Comparison of ENCODE assay signal across 9 mouse cellular contexts in the genomic region with DNA sequence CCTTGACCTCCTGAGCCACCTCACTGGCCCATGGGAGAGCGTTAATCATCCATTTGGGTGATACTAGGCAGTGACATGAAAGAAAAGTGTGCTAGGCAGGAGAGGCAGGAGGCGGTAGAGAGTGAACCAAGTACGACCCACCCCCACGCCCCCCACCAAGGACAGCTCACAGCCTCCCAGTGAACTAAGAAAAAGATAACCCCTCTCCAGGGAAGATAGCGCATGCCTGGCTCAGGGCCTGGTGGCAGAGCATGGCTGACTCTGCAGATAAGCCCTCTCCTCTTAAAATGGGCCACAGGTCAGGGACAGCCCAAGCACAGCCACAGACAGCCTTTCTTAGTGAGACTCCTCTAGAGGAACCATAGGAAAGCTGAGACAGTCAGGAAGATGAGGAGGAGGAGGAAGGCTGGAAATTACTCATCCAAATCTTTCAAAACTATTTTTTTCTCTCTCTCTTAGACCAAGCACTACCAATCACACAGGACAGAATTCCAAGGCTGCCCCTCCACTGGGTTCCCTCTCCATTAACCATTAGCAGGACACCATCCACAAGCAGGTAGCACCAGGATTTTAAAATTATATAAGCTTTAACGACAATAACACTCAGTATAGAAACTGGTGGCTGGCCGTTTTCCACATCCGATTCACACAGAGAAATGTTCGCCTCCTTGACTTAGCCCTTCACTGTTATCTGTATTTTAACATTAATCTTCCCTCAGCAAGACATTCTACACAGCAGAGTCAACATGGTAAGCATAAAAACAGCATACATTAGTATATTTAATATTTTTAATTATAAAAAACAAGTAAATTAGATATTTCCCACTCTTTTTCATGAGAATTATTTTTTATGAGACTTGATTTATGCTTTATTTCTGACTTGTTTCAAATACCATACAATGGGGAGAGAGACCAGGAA. TPM values are rescaled to one million over a fixed set of nuclear protein-coding genes. Genes with fewer than 3 reads are reported as not detected.
DNase-seq lines count a peak whose midpoint lies in the region; ATAC-seq and TF ChIP-seq lines count a peak whose summit lies in the region.
"Had no signal": no experiment of that assay in that cellular context is flagged by ENCODE, and none has a peak within 500 bp of the region (broad histone marks: within the 10 kb centered on the region; RNA-seq: fewer than 3 reads in every experiment).

No protein-coding gene starts in this region.

- no peaks in the 10 kb centered on the region for H3K9me3 ChIP-seq in kidney, embryonic 15.5 days (replicated peaks)
- no peaks in the 10 kb centered on the region for H3K9me3 ChIP-seq in heart, embryonic 14.5 days (ENCODE audit: control insufficient read depth, low read length)
- H3K9me3 ChIP-seq in liver, postnatal 0 days (ENCODE audit: low read length) = no peaks in the 10 kb centered on the region

- TF ChIP-seq EP300 in liver, postnatal 0 days (IDR thresholded peaks at IDR 0.05; ENCODE audit: low read depth) = peak; percentile 74

- no peaks in the 10 kb centered on the region for H3K36me3 ChIP-seq in kidney, embryonic 15.5 days
- H3K36me3 ChIP-seq in heart, embryonic 14.5 days (ENCODE audit: control insufficient read depth, insufficient read depth, low read length) = no peaks in the 10 kb centered on the region
- H3K36me3 ChIP-seq in liver, postnatal 0 days (replicated peaks; ENCODE audit: insufficient read depth, low read length) = no peaks in the 10 kb centered on the region

- no peak overlapping the region for H3K4me3 ChIP-seq in kidney, embryonic 15.5 days (replicated peaks)
- H3K4me3 ChIP-seq in heart, embryonic 14.5 days (ENCODE audit: control insufficient read depth in 1 of 2, insufficient read depth in 1 of 2, low read depth in 1 of 2, low read length in 2 of 2) = no peak overlapping the region
- H3K4me3 ChIP-seq in liver, postnatal 0 days (ENCODE audit: low read depth, low read length) = no peak overlapping the region

- ATAC-seq in kidney, embryonic 15.5 days (replicated peaks; ENCODE audit: low FRiP score) = peak; percentile 64; the same call in 1 of the 2 replicates
- peak; percentile 50 for ATAC-seq in erythroid progenitor cell, adult 5-6 weeks (replicated peaks; ENCODE audit: low FRiP score, poor library complexity, severe bottlenecking)
- ATAC-seq in heart, embryonic 14.5 days (ENCODE audit: insufficient number of reproducible peaks, insufficient read depth, low FRiP score, low read depth) = peak; percentile 73
- ATAC-seq in liver, postnatal 0 days = peak; percentile 32
- no peak for ATAC-seq in granulocyte monocyte progenitor cell, adult 5-6 weeks (replicated peaks; ENCODE audit: poor library complexity, severe bottlenecking)

- no peak overlapping the region for H3K4me2 ChIP-seq in kidney, embryonic 15.5 days
- peak overlapping the region; percentile 48 for H3K4me2 ChIP-seq in heart, embryonic 14.5 days (ENCODE audit: low read length)
- H3K4me2 ChIP-seq in liver, postnatal 0 days (ENCODE audit: low read depth, low read length) = peak overlapping the region; percentile 7; the same call in 1 of the 2 replicates

- H3K27ac ChIP-seq in kidney, embryonic 15.5 days = no peak overlapping the region
- H3K27ac ChIP-seq in heart, embryonic 14.5 days (replicated peaks in 1 of 2; ENCODE audit: control insufficient read depth in 1 of 2, insufficient read depth in 1 of 2, low read depth in 2 of 2, low read length in 2 of 2) = peak overlapping the region; percentile 46 to 49
- peak overlapping the region; percentile 80 for H3K27ac ChIP-seq in liver, postnatal 0 days (ENCODE audit: low read depth)

- peaks cover 7% of the 10 kb centered on the region for H3K4me1 ChIP-seq in kidney, embryonic 15.5 days
- H3K4me1 ChIP-seq in heart, embryonic 14.5 days (ENCODE audit: control insufficient read depth in 2 of 2, insufficient read depth in 2 of 2, low read length in 2 of 2) = peaks cover 12 to 14% of the 10 kb centered on the region in 2 experiments
- H3K4me1 ChIP-seq in liver, postnatal 0 days (ENCODE audit: insufficient read depth) = peaks cover 78% of the 10 kb centered on the region

- DNase-seq in kidney, postnatal 10 days = no peak
- peak; percentile 52 for DNase-seq in liver, postnatal 0 days
- DNase-seq in left cerebral cortex, adult 8-10 months (ENCODE audit: low spot score in 2 of 2) = no peak
- DNase-seq in urinary bladder, postnatal 10 days (ENCODE audit: low spot score) = no peak
- DNase-seq: layer of hippocampus, adult 9-11 months had no signal

- whole genome bisulfite sequencing in kidney, embryonic 15.5 days = 51% methylated on average over 9 of the region's 9 CpGs
- 36% methylated on average over 9 of the region's 9 CpGs for WGBS in heart, embryonic 14.5 days
- WGBS in liver, postnatal 0 days (ENCODE audit: insufficient replicate concordance) = 39% methylated on average over 9 of the region's 9 CpGs

- peaks cover 28% of the 10 kb centered on the region for H3K27me3 ChIP-seq in kidney, embryonic 15.5 days
- H3K27me3 ChIP-seq in heart, embryonic 14.5 days (ENCODE audit: control insufficient read depth, insufficient read depth, low read length) = 0 out of 2 replicates have a peak, but pooled peaks cover 4% of the 10 kb centered on the region
- no peaks in the 10 kb centered on the region for H3K27me3 ChIP-seq in liver, postnatal 0 days (ENCODE audit: insufficient read depth, low read length)

- H3K9ac ChIP-seq in kidney, embryonic 15.5 days = no peak overlapping the region
- no peak overlapping the region for H3K9ac ChIP-seq in heart, embryonic 14.5 days (ENCODE audit: low read length)
- peak overlapping the region; percentile 23; the same call in 1 of the 2 replicates for H3K9ac ChIP-seq in liver, postnatal 0 days (replicated peaks)

- peak; percentile 32; the same call in 1 of the 2 replicates for TF ChIP-seq CTCF in liver, postnatal 0 days (IDR thresholded peaks at IDR 0.05; ENCODE audit: low read depth)

RNA-seq across cellular contexts. Expression of a gene that starts 8.3 kb away (rescaled TPM):
- polyA plus RNA-seq in kidney, embryonic 15.5 days (2015; fragmentation: Nextera tagmentation; extraction: Ambion mirVana) = 0.95 and 1.1 TPM in 2 replicates
- total RNA-seq in erythroid progenitor cell, adult 5-6 weeks (2015; ENCODE audit: low replicate concordance) = 84.0 and 109 TPM in 2 replicates
- total RNA-seq in erythroid progenitor cell, adult 5-6 weeks (2017; ENCODE audit: low replicate concordance) = 100 and 101 TPM in 2 replicates
- 0.82 and 0.91 TPM in 2 replicates for polyA plus RNA-seq in heart, embryonic 14.5 days (2014; fragmentation: Nextera tagmentation; extraction: Ambion mirVana)
- 63.6 and 68.7 TPM in 2 replicates for polyA plus RNA-seq in liver, postnatal 0 days (2015; fragmentation: Nextera tagmentation; extraction: Ambion mirVana)
- total RNA-seq in left cerebral cortex, adult 8-10 months (2022) = 10 to 100 TPM; 28.2 to 32.0 (median 29.1) TPM
- 0.02 and 0.04 TPM in 2 replicates for total RNA-seq in granulocyte monocyte progenitor cell, adult 5-6 weeks (2014; fragmentation: Nextera tagmentation)
- total RNA-seq in granulocyte monocyte progenitor cell, adult 5-6 weeks (2017) = under 0.01 and 0.09 TPM in 2 replicates

RNA-seq across cellular contexts. Expression of a gene that starts 39.3 kb away (rescaled TPM):
- polyA plus RNA-seq in kidney, embryonic 15.5 days (2015; fragmentation: Nextera tagmentation; extraction: Ambion mirVana) = 135 and 177 TPM in 2 replicates
- 75.0 and 83.4 TPM in 2 replicates for total RNA-seq in erythroid progenitor cell, adult 5-6 weeks (2015; ENCODE audit: low replicate concordance)
- total RNA-seq in erythroid progenitor cell, adult 5-6 weeks (2017; ENCODE audit: low replicate concordance) = 85.3 and 99.3 TPM in 2 replicates
- 76.3 and 77.6 TPM in 2 replicates for polyA plus RNA-seq in heart, embryonic 14.5 days (2014; fragmentation: Nextera tagmentation; extraction: Ambion mirVana)
- polyA plus RNA-seq in liver, postnatal 0 days (2015; fragmentation: Nextera tagmentation; extraction: Ambion mirVana) = 56.5 and 60.9 TPM in 2 replicates
- total RNA-seq in left cerebral cortex, adult 8-10 months (2022) = 10 to 100 TPM; 66.3 to 80.7 (median 70.4) TPM
- 84.3 and 94.2 TPM in 2 replicates for total RNA-seq in granulocyte monocyte progenitor cell, adult 5-6 weeks (2014; fragmentation: Nextera tagmentation)
- total RNA-seq in granulocyte monocyte progenitor cell, adult 5-6 weeks (2017) = 186 and 187 TPM in 2 replicates

Comparison
In these comparisons a context has a peak if more than half of its experiments do, and no peak if none do; other contexts are left out.
1. RNA of a gene that starts 8.3 kb away (total RNA-seq): 84.0 to 109 TPM in erythroid progenitor cell, adult 5-6 weeks and 28.2 to 32.0 TPM in left cerebral cortex, adult 8-10 months; under 0.01 to 0.09 TPM in granulocyte monocyte progenitor cell, adult 5-6 weeks; every median in the first group is over 10 times any median in the second.